Mouse (Mus musculus): ENCODE measurements around the gene Hfe2. TPM values are rescaled to one million over a fixed set of nuclear protein-coding genes. Genes with fewer than 3 reads are reported as not detected.
"Not testable (repeated sequence)": the region's sequence is repeated elsewhere in the genome, so short reads cannot be mapped to it uniquely, and the experiment has no call there.

Hfe2 gene
- total and polyA plus RNA-seq, 3 experiments: not detected

DNA sequence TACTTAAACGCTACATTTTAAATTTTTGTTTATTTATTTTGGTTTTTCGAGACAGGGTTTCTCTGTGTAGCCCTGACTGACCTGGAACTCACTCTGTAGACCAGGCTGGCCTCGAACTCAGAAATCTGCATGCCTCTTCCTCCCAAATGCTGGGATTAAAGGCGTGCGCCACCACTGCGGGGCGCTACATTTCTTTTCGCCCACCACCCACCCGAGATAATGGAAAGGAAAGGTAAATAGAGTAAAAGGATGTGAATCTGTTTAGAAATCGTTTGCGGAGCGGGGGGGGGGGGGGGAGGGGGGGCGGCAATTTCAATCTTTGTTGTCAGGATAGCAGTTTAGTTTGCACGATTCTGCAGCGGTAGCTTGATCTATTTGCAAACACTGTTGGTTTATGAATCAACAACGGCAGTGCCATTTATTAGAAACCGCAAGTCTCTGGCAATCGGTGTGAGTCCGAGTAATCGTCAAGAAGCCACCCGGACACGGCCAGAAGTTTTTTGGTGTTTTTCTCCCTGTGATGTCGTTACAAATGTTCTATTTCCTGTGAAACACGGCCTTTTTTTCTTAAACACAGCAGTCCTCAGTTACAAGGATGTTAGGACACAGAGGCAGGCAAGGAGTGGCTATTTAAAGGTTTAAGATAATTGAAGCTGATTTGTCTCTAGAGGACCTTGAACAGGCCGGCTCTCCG, 37.2 kb upstream of the Hfe2 start:
- ATAC-seq (ENCODE audit: extremely low read depth, insufficient number of reproducible peaks, low FRiP score, poor library complexity, severe bottlenecking) (no peak), DNase-seq (ENCODE audit: low spot score) (no peak)
- H3K9me3 ChIP-seq (replicated peaks): no peaks in the 10 kb centered on the region
- peaks cover 32% of the 10 kb centered on the region for H3K4me1 ChIP-seq (ENCODE audit: insufficient read depth, low read depth, low read length)
- TF ChIP-seq GATA1 (IDR thresholded peaks at IDR 0.05; ENCODE audit: borderline replicate concordance, low read length): no peak
- TF ChIP-seq CTCF (IDR thresholded peaks at IDR 0.05; ENCODE audit: low read depth, low read length): no peak
- no peak for TF ChIP-seq POLR2AphosphoS5 (IDR thresholded peaks at IDR 0.05; ENCODE audit: insufficient replicate concordance, low read depth, low read length)
- no peak for TF ChIP-seq GATA2 (IDR thresholded peaks at IDR 0.05; ENCODE audit: borderline replicate concordance, low read depth, low read length)
- no peak for TF ChIP-seq TAL1 (conservative IDR thresholded peaks at IDR 0.05; ENCODE audit: low read depth, low read length)
- no peaks in the 10 kb centered on the region for H3K36me3 ChIP-seq (replicated peaks)
- no peak overlapping the region; the same call in 1 of the 2 replicates for H3K4me3 ChIP-seq (ENCODE audit: low read depth, low read length)
- no peaks in the 10 kb centered on the region for H3K27me3 ChIP-seq (ENCODE audit: insufficient read depth, low read length)

DNA sequence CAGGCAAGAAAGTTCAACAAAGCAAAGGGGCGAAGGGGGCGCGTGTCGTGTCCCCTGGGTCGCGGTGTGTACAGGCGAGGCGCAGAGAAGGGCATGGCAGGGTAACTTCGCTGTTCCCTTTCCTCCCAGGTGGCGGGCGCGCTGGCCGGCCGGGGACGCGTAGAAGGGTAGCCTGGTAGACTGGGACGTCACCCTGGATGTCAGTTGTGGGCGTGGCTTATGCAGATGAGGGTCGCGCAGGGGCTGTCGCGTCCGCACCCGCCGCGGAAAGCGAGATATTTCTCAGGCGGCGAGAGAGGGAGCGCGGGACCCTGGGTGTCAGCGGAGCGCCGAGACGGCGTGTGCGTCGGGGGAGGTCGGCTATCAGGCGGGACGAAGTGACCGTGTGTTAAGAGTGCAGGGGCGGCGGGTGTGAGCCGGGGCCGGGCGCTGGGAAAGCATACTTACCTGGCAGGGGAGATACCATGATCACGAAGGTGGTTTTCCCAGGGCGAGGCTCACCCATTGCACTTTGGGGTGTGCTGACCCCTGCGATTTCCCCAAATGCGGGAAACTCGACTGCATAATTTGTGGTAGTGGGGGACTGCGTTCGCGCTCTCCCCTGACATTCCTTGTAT, 36.6 kb upstream of the Hfe2 start:
- peaks cover 26% of the 10 kb centered on the region for H3K4me1 ChIP-seq (ENCODE audit: insufficient read depth, low read depth, low read length)
- not testable (repeated sequence) for H3K27me3 ChIP-seq (ENCODE audit: insufficient read depth, low read length); ATAC-seq (ENCODE audit: extremely low read depth, insufficient number of reproducible peaks, low FRiP score, poor library complexity, severe bottlenecking); H3K4me3 ChIP-seq (ENCODE audit: low read depth, low read length); H3K36me3 ChIP-seq (replicated peaks); DNase-seq (ENCODE audit: low spot score); H3K9me3 ChIP-seq (replicated peaks)

DNA sequence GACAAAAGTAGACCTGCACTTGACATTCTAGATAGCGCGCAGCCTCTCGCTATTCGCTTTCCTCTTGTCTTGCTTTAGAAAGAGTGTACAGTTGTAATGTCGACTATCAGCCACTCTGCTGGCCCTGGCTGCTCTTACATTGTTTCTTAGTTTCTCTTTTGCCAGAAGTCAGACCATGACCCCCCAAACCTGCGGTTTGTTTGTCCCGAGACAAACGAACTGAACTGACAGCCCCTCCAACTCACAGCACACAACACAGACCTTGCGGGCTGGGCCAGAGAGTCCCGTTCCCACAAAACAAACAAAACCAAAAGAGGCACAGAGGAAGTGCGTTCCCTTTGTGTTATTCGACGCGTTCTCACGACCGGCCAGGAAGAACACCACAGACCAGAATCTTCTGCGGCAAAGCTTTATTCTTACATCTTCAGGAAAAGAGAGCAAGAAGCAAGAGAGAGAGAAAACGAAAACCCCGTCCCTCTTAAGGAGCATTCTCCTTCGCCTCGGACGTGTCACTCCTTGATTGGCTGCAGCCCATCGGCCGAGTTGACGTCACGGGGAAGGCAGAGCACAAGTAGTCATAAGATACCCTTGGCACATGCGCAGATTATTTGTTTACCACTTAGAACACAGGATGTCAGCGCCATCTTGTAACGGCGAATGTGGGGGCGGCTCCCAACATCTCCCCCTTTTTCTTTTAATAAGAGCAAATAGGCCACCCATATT, 35.9 kb upstream of the Hfe2 start:
- H3K4me1 ChIP-seq (ENCODE audit: insufficient read depth, low read depth, low read length): peaks cover 20% of the 10 kb centered on the region
- not testable (repeated sequence) for DNase-seq (ENCODE audit: low spot score)

DNA sequence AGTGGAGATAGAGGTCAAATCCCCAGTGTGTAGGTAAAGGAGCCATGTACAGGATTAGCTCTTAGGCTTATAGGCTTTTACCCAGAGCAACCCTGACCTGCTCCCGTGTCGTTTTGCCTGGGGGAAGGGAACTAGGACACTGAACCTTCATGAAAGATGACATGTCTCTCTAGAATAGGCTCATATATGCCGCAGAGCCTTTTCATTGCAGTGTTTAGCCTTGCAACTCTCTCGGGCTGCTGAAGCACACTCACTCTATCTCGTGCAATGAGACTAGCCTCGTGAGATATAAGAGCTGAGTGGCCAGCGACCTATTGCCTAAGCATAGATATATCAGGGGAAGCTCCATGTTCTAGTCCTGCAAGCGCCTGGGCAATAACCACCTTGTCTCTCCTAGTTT, 35.3 kb upstream of the Hfe2 start:
- H3K27me3 ChIP-seq (ENCODE audit: insufficient read depth, low read length); DNase-seq (ENCODE audit: low spot score); ATAC-seq (ENCODE audit: extremely low read depth, insufficient number of reproducible peaks, low FRiP score, poor library complexity, severe bottlenecking); H3K36me3 ChIP-seq (replicated peaks); H3K4me3 ChIP-seq (ENCODE audit: low read depth, low read length); H3K9me3 ChIP-seq (replicated peaks): not testable (repeated sequence)
- peaks cover 17% of the 10 kb centered on the region for H3K4me1 ChIP-seq (ENCODE audit: insufficient read depth, low read depth, low read length)

More for the DNA sequence above, 35.9 kb upstream of the Hfe2 start:
- H3K4me3 ChIP-seq (ENCODE audit: low read depth, low read length); H3K27me3 ChIP-seq (ENCODE audit: insufficient read depth, low read length); H3K9me3 ChIP-seq (replicated peaks); H3K36me3 ChIP-seq (replicated peaks): not testable (repeated sequence)
- ATAC-seq (ENCODE audit: extremely low read depth, insufficient number of reproducible peaks, low FRiP score, poor library complexity, severe bottlenecking): peak; percentile 71

DNA sequence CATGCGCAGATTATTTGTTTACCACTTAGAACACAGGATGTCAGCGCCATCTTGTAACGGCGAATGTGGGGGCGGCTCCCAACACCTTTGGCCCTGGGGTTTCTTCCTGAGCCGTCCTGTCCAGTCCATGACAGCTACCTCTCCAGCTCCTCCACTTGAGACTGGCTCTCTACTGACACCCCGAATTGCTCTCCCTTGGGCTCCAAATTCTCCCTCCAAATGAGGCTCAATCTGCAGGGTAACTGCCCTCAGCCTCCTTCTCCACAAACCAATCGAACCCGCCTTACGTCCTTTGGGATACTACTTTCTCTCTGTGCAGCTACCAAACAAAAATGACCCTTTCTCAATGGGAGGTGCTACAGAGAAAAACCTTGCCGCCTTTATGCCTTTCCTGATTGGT, 30.5 kb upstream of the Hfe2 start:
- not testable (repeated sequence) for H3K36me3 ChIP-seq (replicated peaks); H3K9me3 ChIP-seq (replicated peaks); H3K4me3 ChIP-seq (ENCODE audit: low read depth, low read length); H3K27me3 ChIP-seq (ENCODE audit: insufficient read depth, low read length); DNase-seq (ENCODE audit: low spot score)
- peaks cover 34% of the 10 kb centered on the region for H3K4me1 ChIP-seq (ENCODE audit: insufficient read depth, low read depth, low read length)
- ATAC-seq (ENCODE audit: extremely low read depth, insufficient number of reproducible peaks, low FRiP score, poor library complexity, severe bottlenecking): peak; percentile 95

DNA sequence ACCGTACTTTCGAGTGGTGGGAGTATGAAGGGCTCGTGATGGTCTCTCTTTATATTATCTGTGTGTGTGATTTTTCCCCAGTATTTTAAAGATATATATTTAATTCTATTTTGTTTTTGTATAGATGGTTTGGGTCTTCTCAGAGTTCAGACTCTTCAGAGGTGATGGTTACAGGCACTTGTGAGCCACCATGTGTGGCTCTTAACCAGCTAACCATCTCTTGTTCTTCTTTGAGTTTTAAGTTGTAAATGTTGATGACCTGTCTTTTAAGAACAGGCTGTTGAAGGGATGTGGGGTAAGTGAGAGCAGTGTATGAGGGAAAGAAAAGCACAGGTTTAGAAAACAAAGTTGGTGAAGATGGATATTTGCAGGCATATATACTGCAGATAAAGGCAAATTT, 30.1 kb upstream of the Hfe2 start:
- H3K4me1 ChIP-seq (ENCODE audit: insufficient read depth, low read depth, low read length): peaks cover 34% of the 10 kb centered on the region
- no peak for DNase-seq (ENCODE audit: low spot score)
- TF ChIP-seq CTCF (IDR thresholded peaks at IDR 0.05; ENCODE audit: low read depth, low read length): no peak
- no peak for TF ChIP-seq GATA2 (IDR thresholded peaks at IDR 0.05; ENCODE audit: borderline replicate concordance, low read depth, low read length)
- peak; percentile 88; the same call in 1 of the 2 replicates for TF ChIP-seq POLR2AphosphoS5 (IDR thresholded peaks at IDR 0.05; ENCODE audit: insufficient replicate concordance, low read depth, low read length)
- TF ChIP-seq TAL1 (conservative IDR thresholded peaks at IDR 0.05; ENCODE audit: low read depth, low read length): no peak
- no peaks in the 10 kb centered on the region for H3K9me3 ChIP-seq (replicated peaks)
- no peak for ATAC-seq (ENCODE audit: extremely low read depth, insufficient number of reproducible peaks, low FRiP score, poor library complexity, severe bottlenecking)
- H3K36me3 ChIP-seq (replicated peaks): no peaks in the 10 kb centered on the region
- no peaks in the 10 kb centered on the region for H3K27me3 ChIP-seq (ENCODE audit: insufficient read depth, low read length)
- H3K4me3 ChIP-seq (ENCODE audit: low read depth, low read length): no peak overlapping the region

DNA sequence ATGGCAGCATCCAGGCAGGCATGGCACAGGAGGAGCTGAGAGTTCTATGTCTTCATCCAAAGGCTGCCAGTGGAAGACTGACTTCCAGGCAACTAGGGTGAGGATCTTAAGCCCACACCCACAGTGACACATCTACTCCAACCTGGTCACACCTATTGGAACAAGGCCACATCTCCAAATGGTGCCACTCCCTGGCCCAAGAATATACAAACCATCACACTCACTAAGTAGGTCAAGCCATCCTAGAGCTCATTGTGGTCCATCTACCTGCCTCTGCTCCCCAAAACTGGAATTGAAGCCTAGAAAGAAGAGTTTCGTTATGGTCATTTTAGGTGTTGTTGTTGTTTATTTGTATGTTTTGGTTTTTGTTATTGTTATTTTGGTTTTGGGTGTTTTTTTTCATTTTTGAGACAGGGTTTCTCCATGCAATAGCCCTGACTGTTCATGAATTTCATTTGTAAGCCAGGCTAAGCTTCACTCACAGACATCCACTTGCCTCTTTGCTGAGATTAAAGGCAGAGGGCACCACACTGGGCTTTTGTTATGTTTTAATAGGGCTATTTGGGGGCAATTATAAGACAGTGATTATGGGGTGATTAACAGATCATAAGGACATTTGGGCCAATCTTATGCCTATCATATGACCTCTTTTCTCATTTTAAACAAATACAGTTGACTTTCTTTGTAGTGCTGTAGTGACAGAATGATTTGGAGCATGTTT, 29.3 kb upstream of the Hfe2 start:
- TF ChIP-seq CTCF (IDR thresholded peaks at IDR 0.05; ENCODE audit: low read depth, low read length) (no peak), GATA2 (IDR thresholded peaks at IDR 0.05; ENCODE audit: borderline replicate concordance, low read depth, low read length) (no peak), GATA1 (IDR thresholded peaks at IDR 0.05; ENCODE audit: borderline replicate concordance, low read length) (no peak), POLR2AphosphoS5 (IDR thresholded peaks at IDR 0.05; ENCODE audit: insufficient replicate concordance, low read depth, low read length) (no peak), TAL1 (conservative IDR thresholded peaks at IDR 0.05; ENCODE audit: low read depth, low read length) (no peak)
- H3K4me3 ChIP-seq (ENCODE audit: low read depth, low read length): no peak overlapping the region; the same call in 1 of the 2 replicates
- H3K36me3 ChIP-seq (replicated peaks): no peaks in the 10 kb centered on the region
- H3K9me3 ChIP-seq (replicated peaks): no peaks in the 10 kb centered on the region
- H3K4me1 ChIP-seq (ENCODE audit: insufficient read depth, low read depth, low read length): peaks cover 34% of the 10 kb centered on the region
- H3K27me3 ChIP-seq (ENCODE audit: insufficient read depth, low read length): no peaks in the 10 kb centered on the region
- ATAC-seq (ENCODE audit: extremely low read depth, insufficient number of reproducible peaks, low FRiP score, poor library complexity, severe bottlenecking) (no peak), DNase-seq (ENCODE audit: low spot score) (no peak)

All from G1E (cell line).